Mouse (Mus musculus) thymus, adult 2 months (tissue): ENCODE measurements around the gene Steap3. TPM values are rescaled to one million over a fixed set of nuclear protein-coding genes. Genes with fewer than 3 reads are reported as not detected.

Source experiments
- DNase-seq: peaks from one replicate; pipeline ENCODE4 v3.0.0; 2021
- H3K27ac ChIP-seq: fragments of 200-500 bp; 2 replicates; pipeline ENCODE4 v1.5.1; 2012; ENCODE audit warnings: low read length, control low read depth; ENCODE audit not compliant: control insufficient read depth, insufficient read depth
- H3K27me3 ChIP-seq: fragments of 200-500 bp; 2 replicates; pipeline ENCODE4 v1.6.1; 2012; ENCODE audit warnings: mild to moderate bottlenecking, low read length, moderate library complexity, mixed read lengths; ENCODE audit not compliant: control insufficient read depth, insufficient read depth
- H3K36me3 ChIP-seq: fragments of 200-500 bp; 2 replicates; pipeline ENCODE4 v1.6.1; 2012; ENCODE audit warnings: mild to moderate bottlenecking, low read length, moderate library complexity; ENCODE audit not compliant: control insufficient read depth, insufficient read depth
- H3K4me1 ChIP-seq: fragments of 200-500 bp; replicated peaks from 2 replicates; pipeline ENCODE4 v1.6.1; 2012; ENCODE audit warnings: low read length; ENCODE audit not compliant: control insufficient read depth, insufficient read depth
- H3K4me3 ChIP-seq: fragments of 200-500 bp; 2 replicates; pipeline ENCODE4 v1.5.1; 2012; ENCODE audit warnings: mild to moderate bottlenecking, low read length, control low read depth, moderate library complexity; ENCODE audit not compliant: control insufficient read depth, insufficient read depth
- CTCF ChIP-seq: fragments of 200-500 bp; IDR thresholded peaks from 2 replicates; pipeline ENCODE4 v1.5.1; 2012; ENCODE audit warnings: mild to moderate bottlenecking, control low read depth, low read length, moderate library complexity, borderline replicate concordance; ENCODE audit not compliant: control insufficient read depth, poor library complexity, insufficient read depth; ENCODE audit errors: extremely low read depth
- POLR2A ChIP-seq: fragments of 200-500 bp; IDR thresholded peaks from 2 replicates; pipeline ENCODE4 v1.6.1; 2012; ENCODE audit warnings: mild to moderate bottlenecking, low read length, control low read depth, moderate library complexity; ENCODE audit not compliant: control insufficient read depth, poor library complexity, insufficient read depth; ENCODE audit errors: extremely low read depth
- WGBS: fragments of 180-500 bp; shearing (Covaris S2); methylation state at CpG from one replicate; pipeline ENCODE4 v1.1.7; 2018; 5-methylcytosine and 5-hydroxymethylcytosine counted together
- polyA plus RNA-seq: library from polyadenylated mRNA; depleted of rRNA; stranded (reverse); fragments of >200 nt; gene quantifications from 2 replicates; pipeline ENCODE4 v1.2.3, GENCODE M21; 2012

Gene Steap3
- polyA plus RNA-seq, 1 experiment, result 24.2 TPM

DNA sequence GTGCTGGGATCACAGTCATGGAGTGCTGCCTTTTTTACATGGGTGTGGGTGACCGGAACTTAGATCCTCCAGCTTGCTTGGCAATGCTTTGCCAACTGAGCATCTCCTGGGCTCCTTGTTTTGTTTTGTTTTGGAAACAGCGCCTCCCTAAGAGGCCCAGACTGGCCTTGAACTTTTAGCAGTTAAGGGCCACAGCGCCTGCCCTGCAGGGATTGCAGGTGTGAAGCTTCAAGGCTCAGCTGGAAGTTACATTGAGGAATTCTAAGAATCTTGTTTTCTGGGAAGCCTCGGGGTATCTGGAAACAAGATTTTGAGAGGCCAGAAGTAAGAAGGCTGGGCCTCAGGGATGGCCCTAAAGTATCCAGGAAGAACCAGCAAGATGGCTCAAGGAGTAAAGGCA is 6.0 kb downstream of the Steap3 start:
- no peak for DNase-seq
- 89% methylated on average over 4 of the region's 4 CpGs for WGBS
- Histone ChIP-seq H3K4me1 (peaks cover 10% of the 10 kb centered on the region), H3K27me3 (no peaks in the 10 kb centered on the region), H3K4me3 (no peak overlapping the region), H3K27ac (no peak overlapping the region), H3K36me3 (no peaks in the 10 kb centered on the region)
- no peak for TF ChIP-seq CTCF
- no peak for TF ChIP-seq POLR2A

DNA sequence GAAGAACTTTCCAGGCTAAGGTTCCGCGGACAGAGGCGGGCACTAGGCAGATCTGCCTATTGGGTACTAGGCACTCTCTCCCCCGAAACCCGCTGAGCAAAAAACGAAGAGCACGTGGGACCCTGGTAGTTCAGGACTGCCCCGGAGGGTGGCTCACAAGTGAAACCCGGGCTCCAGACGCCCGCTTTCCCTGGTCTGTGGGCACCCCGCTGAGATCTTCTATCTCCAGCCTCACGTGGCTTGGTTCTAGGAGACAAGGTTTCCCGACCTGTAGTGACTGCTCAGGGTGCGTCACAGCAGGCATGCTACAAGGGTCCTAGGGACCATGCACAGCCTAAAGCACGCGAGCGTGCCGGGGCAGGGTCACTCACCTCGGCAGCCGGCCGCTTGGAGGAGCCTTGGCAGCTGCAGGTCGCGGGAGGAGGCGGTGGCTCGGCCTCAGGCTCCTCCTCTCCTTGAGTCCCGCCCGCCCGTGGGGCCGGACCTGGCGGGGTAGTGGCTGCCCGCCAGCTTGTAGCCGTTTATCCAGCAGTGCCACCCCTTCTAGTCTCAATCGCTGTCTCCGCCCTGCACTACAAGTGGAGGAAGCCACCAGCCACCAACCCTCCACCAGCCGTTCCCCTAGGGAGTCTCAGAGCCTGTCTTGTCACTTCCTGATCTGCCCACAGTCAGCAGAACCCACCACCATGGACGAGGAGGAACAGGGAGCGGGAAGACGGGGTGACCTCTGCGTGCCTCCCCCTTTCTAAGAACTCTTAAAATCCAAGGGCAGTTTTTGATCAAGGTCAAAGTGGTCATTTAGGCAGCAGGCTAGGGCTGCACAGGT is 7.4 kb downstream of the Steap3 start:
- no peak for TF ChIP-seq POLR2A
- TF ChIP-seq CTCF, result 0 out of 2 replicates have a peak, but pooled peaks have one; percentile 15
- Histone ChIP-seq H3K4me3 (peak overlapping the region; percentile 50), H3K27ac (no peak overlapping the region), H3K27me3 (no peaks in the 10 kb centered on the region), H3K4me1 (peaks cover 10% of the 10 kb centered on the region), H3K36me3 (no peaks in the 10 kb centered on the region)
- DNase-seq, result peak; percentile 61
- WGBS, result under 1% methylated on average over 40 of the region's 40 CpGs

DNA sequence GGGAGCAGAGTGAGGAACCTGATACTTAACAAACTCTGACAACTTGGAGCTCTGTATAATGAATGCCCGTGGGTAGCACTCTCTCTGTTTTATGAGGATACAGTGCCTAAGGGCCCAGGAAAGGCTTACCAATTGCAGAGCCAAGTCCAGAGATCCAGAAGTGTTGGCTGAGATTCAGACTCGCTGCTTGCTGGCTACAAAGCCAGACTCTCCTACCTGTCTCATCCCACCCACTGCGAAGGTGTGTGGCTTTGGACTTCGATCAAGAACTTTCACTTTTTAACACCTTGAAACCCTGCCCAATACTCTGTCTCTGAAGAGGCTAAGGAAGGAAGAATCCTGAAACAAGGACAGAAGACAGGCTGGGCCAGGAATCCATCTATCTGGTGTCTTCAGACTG is 9.3 kb downstream of the Steap3 start:
- H3K36me3 ChIP-seq, result no peaks in the 10 kb centered on the region
- TF ChIP-seq CTCF (no peak), POLR2A (no peak)
- DNase-seq, result no peak
- H3K4me3 ChIP-seq, result no peak overlapping the region
- H3K4me1 ChIP-seq, result peaks cover 14% of the 10 kb centered on the region
- H3K27me3 ChIP-seq, result no peaks in the 10 kb centered on the region
- no peak overlapping the region for H3K27ac ChIP-seq
- 93% methylated on average over 4 of the region's 4 CpGs for WGBS

DNA sequence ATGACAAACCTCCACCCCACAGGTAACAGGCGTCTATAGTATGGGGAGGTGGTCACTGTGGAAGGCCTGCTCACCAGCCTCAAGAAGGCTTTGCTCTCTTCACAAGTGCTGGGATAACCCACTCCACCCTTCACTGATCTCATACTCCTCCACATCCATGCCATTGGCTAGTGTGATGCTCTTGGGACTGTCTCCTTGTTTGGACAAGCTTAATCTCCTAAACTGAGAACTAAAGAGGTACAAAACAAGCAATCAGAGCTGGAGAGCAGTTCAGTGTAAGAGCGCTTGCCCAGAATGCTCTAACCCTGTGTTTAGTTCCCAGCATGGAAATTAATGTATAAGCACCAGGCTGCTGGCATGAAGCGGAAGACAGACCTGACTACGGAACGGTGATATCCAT is 11.3 kb downstream of the Steap3 start:
- WGBS, result 96% methylated on average over 5 of the region's 5 CpGs
- TF ChIP-seq POLR2A (no peak), CTCF (no peak)
- H3K36me3 ChIP-seq, result no peaks in the 10 kb centered on the region
- no peak for DNase-seq
- H3K27ac ChIP-seq, result no peak overlapping the region
- H3K27me3 ChIP-seq, result no peaks in the 10 kb centered on the region
- no peak overlapping the region for H3K4me3 ChIP-seq
- peaks cover 14% of the 10 kb centered on the region for H3K4me1 ChIP-seq

DNA sequence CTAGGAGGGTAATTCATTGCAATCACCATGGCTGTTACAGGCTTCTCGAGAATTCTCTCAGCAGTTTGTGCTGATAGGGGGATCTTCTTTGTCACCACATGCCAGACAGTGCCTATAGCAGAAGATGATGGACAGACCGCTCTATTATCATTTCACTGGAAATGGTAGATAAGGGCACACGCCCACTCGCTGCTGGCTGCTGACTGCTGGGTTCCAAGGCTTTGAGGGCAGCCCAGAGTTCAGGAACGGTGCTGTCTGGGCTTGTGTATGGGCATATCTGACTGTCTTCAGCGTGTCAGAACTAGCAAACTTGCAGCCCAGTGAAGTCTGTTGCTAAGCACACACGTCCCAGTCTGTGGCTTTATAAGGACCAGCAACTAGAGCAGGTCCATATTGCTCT is 13.3 kb downstream of the Steap3 start:
- Histone ChIP-seq H3K27me3 (no peaks in the 10 kb centered on the region), H3K4me1 (0 out of 2 replicates have a peak, but pooled peaks cover 3% of the 10 kb centered on the region), H3K4me3 (no peak overlapping the region), H3K36me3 (no peaks in the 10 kb centered on the region), H3K27ac (no peak overlapping the region)
- WGBS, result 87% methylated on average over 7 of the region's 7 CpGs
- DNase-seq, result no peak
- TF ChIP-seq CTCF (no peak), POLR2A (no peak)

DNA sequence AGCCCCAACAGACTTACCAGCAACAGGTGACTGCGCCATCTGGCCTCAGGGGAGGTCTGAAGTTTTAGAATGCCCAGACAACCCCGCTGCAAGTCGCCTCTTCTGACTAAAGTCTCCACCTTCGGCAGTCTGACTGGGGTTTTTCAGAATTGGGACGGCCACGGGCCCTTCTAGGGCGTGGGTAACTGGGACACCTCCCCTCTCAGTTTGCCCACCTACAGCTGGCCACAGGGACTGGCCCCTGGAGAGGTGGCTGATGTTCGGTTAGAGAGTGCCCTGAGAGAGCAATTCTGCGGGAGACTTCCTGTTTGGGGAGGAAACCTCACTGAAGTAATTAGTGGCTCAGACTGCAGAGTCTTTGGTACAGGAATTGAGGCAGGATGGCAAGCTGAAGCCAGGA is 13.8 kb downstream of the Steap3 start:
- TF ChIP-seq POLR2A (no peak), CTCF (no peak)
- H3K4me3 ChIP-seq, result no peak overlapping the region
- 24% methylated on average over 9 of the region's 9 CpGs for WGBS
- DNase-seq, result no peak
- 0 out of 2 replicates have a peak, but pooled peaks cover 3% of the 10 kb centered on the region for H3K4me1 ChIP-seq
- H3K27me3 ChIP-seq, result no peaks in the 10 kb centered on the region
- H3K27ac ChIP-seq, result no peak overlapping the region
- no peaks in the 10 kb centered on the region for H3K36me3 ChIP-seq
